Mouse (Mus musculus) midbrain, embryonic 12.5 days (tissue): ENCODE results near the gene Sae1. TPM values are rescaled to one million over a fixed set of nuclear protein-coding genes. Genes with fewer than 3 reads are reported as not detected.
A peak's percentile ranks its signal among the peaks of the same experiment; 100 is the strongest.

Experiments
- ATAC-seq: fragments of 200-750 bp; cut with Nextera tagmentation; 2 replicates; pipeline ENCODE4 v1.8.0; 2017; ENCODE audit warnings: low read depth, moderate TSS enrichment, moderate library complexity; ENCODE audit not compliant: low FRiP score
- H3K27ac ChIP-seq: fragments of 300-500 bp; sonication (generic); replicated peaks from 2 replicates; pipeline ENCODE4 v1.5.1; 2016; ENCODE audit warnings: mild to moderate bottlenecking
- H3K27me3 ChIP-seq: fragments of 300-500 bp; sonication (generic); 2 replicates; pipeline ENCODE4 v1.6.1; 2016; ENCODE audit warnings: mild to moderate bottlenecking
- H3K36me3 ChIP-seq: fragments of 300-500 bp; sonication (generic); 2 replicates; pipeline ENCODE4 v1.6.1; 2016
- H3K4me1 ChIP-seq: fragments of 300-500 bp; sonication (generic); 2 replicates; pipeline ENCODE4 v1.6.1; 2016
- H3K4me2 ChIP-seq: fragments of 300-500 bp; sonication (generic); replicated peaks from 2 replicates; pipeline ENCODE4 v1.6.1; 2016; ENCODE audit warnings: mild to moderate bottlenecking, moderate library complexity
- H3K4me3 ChIP-seq: fragments of 300-500 bp; sonication (generic); 2 replicates; pipeline ENCODE4 v1.5.1; 2016; ENCODE audit warnings: mild to moderate bottlenecking
- H3K9ac ChIP-seq: fragments of 300-500 bp; sonication (generic); replicated peaks from 2 replicates; pipeline ENCODE4 v1.6.1; 2016; ENCODE audit warnings: mild to moderate bottlenecking, moderate library complexity
- H3K9me3 ChIP-seq: fragments of 300-500 bp; sonication (generic); 2 replicates; pipeline ENCODE4 v1.6.1; 2016; ENCODE audit warnings: mild to moderate bottlenecking
- WGBS: fragments of 180-500 bp; shearing (Covaris S2); methylation state at CpG from one replicate; pipeline ENCODE4 v1.1.7; 2016; 5-methylcytosine and 5-hydroxymethylcytosine counted together
- polyA plus RNA-seq: library from polyadenylated mRNA; unstranded; fragments of >200 nt; fragmentation: Nextera tagmentation; extraction: Ambion mirVana; gene quantifications from 2 replicates; pipeline ENCODE4 v1.2.1, GENCODE M21; 2016

Sae1 gene
- polyA plus RNA-seq, 1 experiment from 2014 or later, result 331 TPM

DNA sequence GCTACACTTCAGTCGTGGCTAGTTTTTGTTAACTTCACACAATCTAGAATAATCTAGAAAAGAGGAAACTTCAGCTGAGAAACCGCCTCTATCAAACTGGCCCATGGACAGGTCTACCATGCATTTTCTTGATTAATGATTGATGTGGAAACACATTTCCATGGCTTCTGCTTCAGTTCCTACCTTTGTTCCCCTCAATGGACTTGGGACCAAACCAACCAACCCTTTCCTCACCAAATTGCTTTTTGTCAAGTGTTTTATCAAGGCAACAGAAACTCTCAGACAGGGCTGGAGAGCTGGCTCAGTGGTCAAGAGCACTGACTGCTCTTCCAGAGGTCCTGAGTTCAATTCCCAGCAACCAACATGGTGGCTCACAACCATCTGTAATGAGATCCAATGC is 17.0 kb downstream of the Sae1 start:
- Histone ChIP-seq H3K36me3 (peaks cover 75% of the 10 kb centered on the region), H3K27me3 (peaks cover 42% of the 10 kb centered on the region)
- WGBS, result 96% methylated on average over 2 of the region's 2 CpGs

GRCm38 (mm10) chr7:16368835-16369234 is 18.8 kb downstream of the Sae1 start:
- Histone ChIP-seq H3K4me1 (peaks cover 29% of the 10 kb centered on the region), H3K4me2 (no peak overlapping the region), H3K36me3 (peaks cover 70% of the 10 kb centered on the region), H3K27ac (no peak overlapping the region), H3K9me3 (no peaks in the 10 kb centered on the region), H3K27me3 (peaks cover 47% of the 10 kb centered on the region), H3K4me3 (no peak overlapping the region), H3K9ac (no peak overlapping the region)
- ATAC-seq, result no peak
- WGBS, result 90% methylated on average over 2 of the region's 2 CpGs

More for the DNA sequence above, 17.0 kb downstream of the Sae1 start:
- Histone ChIP-seq H3K4me3 (no peak overlapping the region), H3K4me2 (no peak overlapping the region), H3K9ac (no peak overlapping the region), H3K4me1 (peaks cover 13% of the 10 kb centered on the region), H3K27ac (no peak overlapping the region), H3K9me3 (no peaks in the 10 kb centered on the region)
- ATAC-seq, result no peak

- H3K4me1 ChIP-seq, result peaks cover 29% of the 10 kb centered on the region
- no peak for ATAC-seq
- peaks cover 83% of the 10 kb centered on the region for H3K36me3 ChIP-seq
- no peak overlapping the region for H3K27ac ChIP-seq
- H3K9me3 ChIP-seq, result no peaks in the 10 kb centered on the region
- no peak overlapping the region for H3K4me3 ChIP-seq
- no peak overlapping the region for H3K4me2 ChIP-seq
- peaks cover 57% of the 10 kb centered on the region for H3K27me3 ChIP-seq
- WGBS, result 82% methylated on average over 4 of the region's 4 CpGs
- no peak overlapping the region for H3K9ac ChIP-seq
These were observed 20.9 kb downstream of the Sae1 start for GRCm38 (mm10) chr7:16366669-16367068.

DNA sequence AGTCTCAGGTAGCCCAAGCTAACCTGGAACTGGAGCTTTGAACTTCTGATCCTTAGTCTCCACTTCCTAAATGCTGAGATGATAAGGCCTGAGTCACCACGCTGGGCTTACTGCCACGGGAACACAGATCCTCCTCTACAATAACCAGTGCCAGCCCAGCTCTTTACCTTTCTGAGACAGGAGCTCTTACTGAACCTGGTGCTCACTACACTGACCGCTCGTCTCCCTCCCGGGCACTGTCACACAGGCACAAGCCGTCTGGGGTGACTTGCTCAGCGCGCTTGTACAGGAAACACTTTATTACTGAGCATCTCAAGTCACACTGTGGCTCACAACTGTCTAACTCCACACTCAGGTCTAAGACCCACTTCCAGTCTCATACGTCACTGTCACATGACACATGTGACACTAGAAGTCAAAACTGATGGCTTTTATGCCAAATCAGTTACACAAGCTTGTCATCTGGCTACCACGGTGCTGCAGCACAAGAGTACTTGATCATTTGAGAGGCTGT is 21.4 kb downstream of the Sae1 start:
- 78% methylated on average over 10 of the region's 10 CpGs for WGBS
- peaks cover 29% of the 10 kb centered on the region for H3K4me1 ChIP-seq
- peaks cover 83% of the 10 kb centered on the region for H3K36me3 ChIP-seq
- ATAC-seq, result no peak
- no peak overlapping the region for H3K27ac ChIP-seq
- H3K9me3 ChIP-seq, result no peaks in the 10 kb centered on the region
- H3K4me2 ChIP-seq, result no peak overlapping the region
- peaks cover 57% of the 10 kb centered on the region for H3K27me3 ChIP-seq
- H3K4me3 ChIP-seq, result no peak overlapping the region
- H3K9ac ChIP-seq, result no peak overlapping the region

DNA sequence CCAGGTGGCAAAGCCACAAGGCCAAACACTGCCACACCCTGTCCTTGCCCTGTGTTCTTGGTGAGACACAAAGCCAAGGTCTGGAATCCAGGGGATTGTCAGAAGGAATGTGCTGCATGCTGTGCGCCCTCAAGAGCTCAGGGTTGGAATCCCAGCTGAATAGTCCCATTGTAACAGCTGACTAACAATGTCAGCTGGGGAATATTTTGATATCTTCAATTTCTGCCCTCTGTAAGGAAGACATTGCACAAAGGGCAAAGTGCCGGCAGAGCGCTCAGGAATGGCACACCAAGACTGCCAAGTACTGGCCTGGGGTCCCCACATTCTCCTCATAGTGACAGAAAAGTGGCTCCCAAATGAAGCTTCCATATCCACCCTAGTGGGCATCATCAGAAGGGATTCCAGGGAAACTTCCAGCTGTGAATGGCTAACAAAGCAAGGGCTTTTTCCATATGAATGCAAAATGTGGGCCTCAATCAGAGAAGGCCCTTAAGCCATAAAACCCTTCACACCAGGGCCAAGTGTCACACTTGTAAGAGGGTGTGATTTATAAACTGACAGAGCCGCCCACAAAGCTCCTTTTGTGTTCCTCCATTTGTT is 22.6 kb downstream of the Sae1 start:
- peaks cover 54% of the 10 kb centered on the region for H3K27me3 ChIP-seq
- H3K9me3 ChIP-seq, result no peaks in the 10 kb centered on the region
- no peak overlapping the region for H3K9ac ChIP-seq
- 18% methylated on average over 4 of the region's 4 CpGs for WGBS
- H3K27ac ChIP-seq, result peak overlapping the region; percentile 58
- H3K4me1 ChIP-seq, result peaks cover 29% of the 10 kb centered on the region
- peaks cover 71% of the 10 kb centered on the region for H3K36me3 ChIP-seq
- no peak overlapping the region for H3K4me3 ChIP-seq
- 0 out of 2 replicates have a peak overlapping the region, but pooled peaks have one; percentile 16 for H3K4me2 ChIP-seq
- ATAC-seq, result peak; percentile 77

DNA sequence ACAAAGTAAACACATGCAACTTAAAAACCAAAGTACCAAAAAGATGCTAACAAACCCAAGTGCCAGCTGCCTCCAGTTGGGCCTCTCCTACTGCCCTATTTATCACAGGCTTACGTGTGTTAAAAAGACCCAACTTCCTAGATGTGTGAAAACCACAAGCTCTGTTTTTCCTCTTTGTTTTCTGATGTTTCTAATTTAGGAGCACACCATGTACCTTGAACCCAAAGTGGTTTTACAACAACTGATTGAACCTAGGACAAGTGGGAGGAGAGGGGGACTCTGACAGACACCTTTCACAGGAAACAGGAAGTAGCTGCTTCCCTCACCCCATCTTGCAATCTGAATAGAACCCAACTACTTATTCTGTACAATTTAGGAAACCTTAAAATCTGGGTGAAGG is 23.3 kb downstream of the Sae1 start:
- Histone ChIP-seq H3K36me3 (peaks cover 64% of the 10 kb centered on the region), H3K4me2 (no peak overlapping the region), H3K9me3 (no peaks in the 10 kb centered on the region)

DNA sequence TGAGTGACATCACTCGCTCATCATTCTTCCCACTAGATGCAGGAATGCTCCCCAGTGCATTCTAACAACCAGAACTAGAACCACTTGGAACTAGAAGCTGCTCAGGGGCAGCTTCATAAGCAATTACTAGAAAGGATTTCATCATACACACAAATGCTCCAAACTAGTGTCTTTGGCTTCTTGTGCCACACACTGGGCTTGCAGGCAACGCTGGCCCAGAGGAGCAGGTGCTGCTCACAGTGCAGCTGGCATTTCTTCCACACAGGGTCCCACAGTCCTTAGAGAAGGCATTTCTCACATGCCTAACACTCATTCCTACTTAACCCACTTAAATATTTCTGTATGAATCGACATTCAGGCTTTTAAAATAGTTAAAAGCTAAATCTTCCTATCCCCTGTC is 30.0 kb downstream of the Sae1 start:
- Histone ChIP-seq H3K36me3 (peaks cover 58% of the 10 kb centered on the region), H3K27ac (no peak overlapping the region), H3K27me3 (0 out of 2 replicates have a peak, but pooled peaks cover 3% of the 10 kb centered on the region), H3K4me1 (no peaks in the 10 kb centered on the region), H3K4me3 (no peak overlapping the region), H3K9me3 (no peaks in the 10 kb centered on the region), H3K9ac (no peak overlapping the region), H3K4me2 (no peak overlapping the region)
- 95% methylated on average over 3 of the region's 3 CpGs for WGBS
- ATAC-seq, result no peak

More for the DNA sequence above, 23.3 kb downstream of the Sae1 start:
- H3K27ac ChIP-seq, result no peak overlapping the region
- peaks cover 47% of the 10 kb centered on the region for H3K27me3 ChIP-seq
- ATAC-seq, result no peak
- H3K9ac ChIP-seq, result no peak overlapping the region
- 86% methylated on average over 1 of the region's 1 CpGs for WGBS
- peaks cover 29% of the 10 kb centered on the region for H3K4me1 ChIP-seq
- no peak overlapping the region for H3K4me3 ChIP-seq

DNA sequence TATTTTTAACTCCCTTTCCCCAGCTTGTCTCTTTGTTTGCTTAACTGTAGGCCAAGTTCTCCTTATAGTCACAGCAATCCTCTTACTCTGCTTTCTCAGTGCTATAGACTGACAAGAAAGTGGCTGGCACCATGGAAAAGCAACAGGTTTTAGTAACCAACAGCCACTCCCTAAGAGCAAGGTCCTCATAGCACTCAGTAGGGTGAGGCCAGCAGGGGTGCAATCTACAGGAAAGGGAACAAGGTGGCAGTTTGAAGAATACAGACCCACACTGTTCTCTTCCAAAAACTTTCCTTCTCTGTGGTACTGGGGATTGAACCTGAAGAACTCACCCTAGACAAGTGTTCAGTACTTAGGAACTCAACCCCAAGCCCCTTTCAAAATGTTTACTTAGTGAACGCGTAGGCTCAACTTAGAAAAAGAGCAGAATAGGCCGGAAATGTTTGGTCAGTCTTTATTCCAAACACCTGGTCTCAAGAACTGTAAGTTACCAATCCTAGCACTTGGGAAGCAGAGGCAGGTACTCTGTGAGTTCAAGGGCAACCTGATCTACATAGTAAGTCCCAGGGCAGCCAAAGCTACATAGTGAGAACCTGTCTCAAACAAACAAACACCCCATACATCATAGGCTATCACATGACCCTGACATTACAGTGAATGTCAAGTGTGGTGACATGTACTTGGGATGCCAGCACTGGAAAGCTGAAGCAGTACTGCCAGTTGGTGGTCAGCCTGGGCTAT is 31.6 kb downstream of the Sae1 start:
- Histone ChIP-seq H3K27me3 (no peaks in the 10 kb centered on the region), H3K4me2 (no peak overlapping the region), H3K9ac (no peak overlapping the region), H3K27ac (no peak overlapping the region), H3K36me3 (peaks cover 64% of the 10 kb centered on the region), H3K9me3 (no peaks in the 10 kb centered on the region), H3K4me3 (no peak overlapping the region), H3K4me1 (no peaks in the 10 kb centered on the region)
- WGBS, result 93% methylated on average over 3 of the region's 3 CpGs
- no peak for ATAC-seq

GRCm38 (mm10) chr7:16349999-16350398 is 37.6 kb downstream of the Sae1 start:
- Histone ChIP-seq H3K36me3 (peaks cover 60% of the 10 kb centered on the region), H3K4me2 (no peak overlapping the region), H3K27ac (no peak overlapping the region), H3K9me3 (no peaks in the 10 kb centered on the region), H3K9ac (no peak overlapping the region), H3K4me3 (no peak overlapping the region), H3K4me1 (no peaks in the 10 kb centered on the region), H3K27me3 (no peaks in the 10 kb centered on the region)
- WGBS, result 90% methylated on average over 5 of the region's 5 CpGs
- no peak for ATAC-seq

DNA sequence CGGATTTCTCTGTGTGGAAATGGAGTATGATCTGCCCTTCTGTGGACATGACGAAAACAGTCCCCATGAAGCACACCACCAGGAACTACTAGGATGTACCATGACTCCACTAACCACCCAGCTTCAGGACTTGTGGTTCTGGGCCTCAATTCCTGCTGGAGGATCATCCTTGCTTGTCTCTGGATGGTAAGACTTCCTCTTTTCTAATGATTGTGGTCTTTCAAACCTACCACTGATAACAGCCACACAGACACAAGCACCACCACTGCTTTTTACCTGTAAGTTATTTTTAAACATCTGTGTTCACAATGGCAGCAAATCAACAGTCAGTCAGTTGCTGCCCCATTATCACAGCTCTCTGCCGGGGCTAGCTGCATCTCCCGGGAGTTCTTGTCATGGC is 42.3 kb downstream of the Sae1 start:
- 89% methylated on average over 4 of the region's 4 CpGs for WGBS
- Histone ChIP-seq H3K27me3 (no peaks in the 10 kb centered on the region), H3K9me3 (no peaks in the 10 kb centered on the region), H3K27ac (no peak overlapping the region), H3K4me1 (no peaks in the 10 kb centered on the region), H3K4me3 (no peak overlapping the region), H3K4me2 (no peak overlapping the region), H3K9ac (no peak overlapping the region), H3K36me3 (peaks cover 52% of the 10 kb centered on the region)
- ATAC-seq, result no peak

GRCm38 (mm10) chr7:16344598-16344997 is 43.0 kb downstream of the Sae1 start:
- Histone ChIP-seq H3K36me3 (peaks cover 49% of the 10 kb centered on the region), H3K27ac (no peak overlapping the region), H3K4me1 (no peaks in the 10 kb centered on the region), H3K9me3 (no peaks in the 10 kb centered on the region), H3K4me3 (no peak overlapping the region), H3K4me2 (no peak overlapping the region), H3K27me3 (no peaks in the 10 kb centered on the region), H3K9ac (no peak overlapping the region)
- ATAC-seq, result no peak
- WGBS, result 93% methylated on average over 3 of the region's 3 CpGs

DNA sequence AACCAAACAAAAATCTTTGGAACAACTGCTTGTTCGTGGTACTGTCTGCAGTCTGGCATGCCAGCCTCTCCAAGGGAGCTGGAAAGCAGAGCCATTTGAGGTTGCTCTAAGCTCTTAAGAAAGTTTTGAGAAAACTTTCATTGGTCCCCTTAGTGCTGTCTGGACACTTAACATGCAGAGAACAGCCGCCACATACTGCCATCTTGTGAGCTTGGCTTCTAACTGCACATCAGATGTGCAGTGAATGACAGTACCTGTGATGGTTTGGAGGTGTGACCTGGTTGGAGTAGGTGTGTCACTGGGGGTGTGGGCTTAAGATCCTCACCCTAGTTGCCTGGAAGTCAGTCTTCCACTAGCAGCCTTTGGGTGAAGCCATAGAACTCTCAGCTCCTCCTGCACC is 49.9 kb downstream of the Sae1 start:
- Histone ChIP-seq H3K4me3 (no peak overlapping the region), H3K9me3 (no peaks in the 10 kb centered on the region), H3K27ac (no peak overlapping the region), H3K9ac (no peak overlapping the region), H3K27me3 (no peaks in the 10 kb centered on the region), H3K4me2 (no peak overlapping the region), H3K4me1 (no peaks in the 10 kb centered on the region), H3K36me3 (peaks cover 68% of the 10 kb centered on the region)
- WGBS, result 78% methylated on average over 2 of the region's 2 CpGs
- ATAC-seq, result no peak
